Mouse (Mus musculus) stomach, embryonic 15.5 days (tissue): Measurements from ENCODE around the gene Taf4. TPM values are rescaled to one million over a fixed set of nuclear protein-coding genes. Genes with fewer than 3 reads are reported as not detected.
A peak's percentile ranks its signal among the peaks of the same experiment; 100 is the strongest.

Experiments used
- ATAC-seq: fragments of 200-750 bp; cut with Nextera tagmentation; 2 replicates; pipeline ENCODE4 v1.8.0; 2017; ENCODE audit warnings: low read depth, moderate number of reproducible peaks, moderate TSS enrichment; ENCODE audit not compliant: insufficient read depth, low FRiP score
- H3K27ac ChIP-seq: fragments of 300-500 bp; sonication (generic); 2 replicates; pipeline ENCODE4 v1.5.1; 2015; ENCODE audit warnings: mild to moderate bottlenecking, inconsistent platforms
- H3K27me3 ChIP-seq: fragments of 300-500 bp; sonication (generic); replicated peaks from 2 replicates; pipeline ENCODE4 v1.6.1; 2015; ENCODE audit warnings: inconsistent platforms
- H3K36me3 ChIP-seq: fragments of 300-500 bp; sonication (generic); 2 replicates; pipeline ENCODE4 v1.6.1; 2015; ENCODE audit warnings: inconsistent platforms
- H3K4me1 ChIP-seq: fragments of 300-500 bp; sonication (generic); 2 replicates; pipeline ENCODE4 v1.6.1; 2015; ENCODE audit warnings: inconsistent platforms
- H3K4me2 ChIP-seq: fragments of 300-500 bp; sonication (generic); 2 replicates; pipeline ENCODE4 v1.6.1; 2015; ENCODE audit warnings: mild to moderate bottlenecking, inconsistent platforms
- H3K4me3 ChIP-seq: fragments of 300-500 bp; sonication (generic); replicated peaks from 2 replicates; pipeline ENCODE4 v1.5.1; 2015; ENCODE audit warnings: inconsistent platforms
- H3K9ac ChIP-seq: fragments of 300-500 bp; sonication (generic); 2 replicates; pipeline ENCODE4 v1.6.1; 2015; ENCODE audit warnings: inconsistent platforms
- H3K9me3 ChIP-seq: fragments of 300-500 bp; sonication (generic); 2 replicates; pipeline ENCODE4 v1.6.1; 2016; ENCODE audit warnings: inconsistent platforms
- WGBS: fragments of 180-500 bp; shearing (Covaris S2); methylation state at CpG from one replicate; pipeline ENCODE4 v1.1.7; 2015; 5-methylcytosine and 5-hydroxymethylcytosine counted together
- polyA plus RNA-seq: library from polyadenylated mRNA; unstranded; fragments of >200 nt; fragmentation: Nextera tagmentation; extraction: Ambion mirVana; gene quantifications from 2 replicates; pipeline ENCODE4 v1.2.1, GENCODE M21; 2015

Gene Taf4
- polyA plus RNA-seq, 1 experiment from 2014 or later: 3.7 TPM

DNA sequence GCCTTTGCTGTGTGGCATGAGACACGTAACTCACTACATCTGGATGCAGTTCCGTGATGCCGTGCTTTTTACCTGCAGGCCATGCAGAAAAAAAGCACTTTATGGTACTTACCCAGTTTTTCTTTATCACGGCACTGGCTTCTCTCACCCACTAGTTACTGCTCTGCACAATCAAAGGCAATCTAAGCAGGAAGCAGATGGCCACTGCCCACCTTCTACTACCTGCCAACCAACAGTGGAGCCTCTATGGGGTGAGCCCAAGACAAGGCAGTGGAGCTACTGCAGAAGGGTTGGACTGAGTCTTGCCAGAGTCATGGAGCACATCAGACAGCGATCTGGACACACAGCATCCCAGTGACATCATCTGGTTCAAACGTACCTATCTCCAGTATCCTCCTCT is 52.4 kb downstream of the Taf4 start:
- Histone ChIP-seq H3K9me3 (no peaks in the 10 kb centered on the region; the same call in 1 of the 2 replicates), H3K36me3 (peaks cover 31% of the 10 kb centered on the region), H3K4me3 (no peak overlapping the region), H3K4me1 (no peaks in the 10 kb centered on the region), H3K27ac (no peak overlapping the region), H3K27me3 (no peaks in the 10 kb centered on the region), H3K9ac (no peak overlapping the region), H3K4me2 (no peak overlapping the region)
- WGBS: 91% methylated on average over 6 of the region's 6 CpGs
- no peak for ATAC-seq

DNA sequence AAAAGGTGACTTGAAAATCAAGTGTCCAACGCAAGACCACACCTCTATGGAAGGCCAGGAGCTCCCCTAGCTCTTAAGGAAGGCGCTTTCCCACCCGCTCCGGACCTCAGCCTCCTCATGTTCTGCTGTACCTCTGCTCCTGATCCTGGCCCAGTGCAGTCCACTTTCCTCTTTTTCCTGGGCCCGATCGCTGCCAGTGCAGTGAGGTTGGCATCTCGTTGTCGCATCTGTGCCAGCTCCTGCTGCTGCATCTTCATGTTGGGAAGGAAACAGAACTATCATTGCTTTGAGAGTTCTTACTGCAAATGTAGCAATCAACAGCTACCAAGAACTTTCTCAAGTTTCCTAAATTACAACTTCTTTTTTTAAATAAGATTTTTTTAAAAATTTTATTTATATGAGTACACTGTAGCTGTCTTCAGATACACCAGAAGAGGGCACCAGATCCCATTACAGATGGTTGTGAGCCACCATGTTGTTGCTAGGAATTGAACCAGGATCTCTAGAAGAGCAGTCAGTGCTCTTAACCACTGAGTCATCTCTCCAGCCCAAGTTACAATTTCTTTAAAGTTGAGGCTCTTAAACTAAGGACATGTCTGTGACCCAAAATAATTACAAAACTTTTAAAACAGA is 55.3 kb downstream of the Taf4 start:
- Histone ChIP-seq H3K4me3 (no peak overlapping the region), H3K4me1 (no peaks in the 10 kb centered on the region), H3K27ac (no peak overlapping the region), H3K4me2 (no peak overlapping the region), H3K27me3 (no peaks in the 10 kb centered on the region), H3K9ac (no peak overlapping the region), H3K36me3 (peaks cover 28% of the 10 kb centered on the region), H3K9me3 (no peaks in the 10 kb centered on the region; the same call in 1 of the 2 replicates)
- WGBS: 94% methylated on average over 8 of the region's 8 CpGs
- ATAC-seq: no peak

DNA sequence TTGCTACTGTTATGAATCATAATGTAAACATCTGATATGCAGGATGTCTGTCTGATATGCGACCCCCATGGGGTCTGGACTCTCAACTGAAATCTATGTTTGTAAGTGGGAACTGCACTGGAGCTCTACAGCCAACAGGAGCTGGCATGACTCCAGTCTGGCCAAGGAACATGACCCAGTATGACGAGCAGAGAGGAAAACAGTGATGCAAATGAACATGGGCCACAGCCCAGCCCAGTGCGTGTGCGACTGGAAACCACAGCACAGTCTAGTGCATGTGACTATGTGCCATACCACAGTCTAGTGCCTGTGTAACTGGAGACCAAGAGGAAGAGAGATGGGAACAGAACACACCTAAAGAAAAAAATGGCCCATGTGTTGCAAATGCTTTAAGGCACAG is 56.4 kb downstream of the Taf4 start:
- Histone ChIP-seq H3K4me2 (no peak overlapping the region), H3K9ac (no peak overlapping the region), H3K36me3 (peaks cover 29% of the 10 kb centered on the region), H3K9me3 (no peaks in the 10 kb centered on the region; the same call in 1 of the 2 replicates), H3K4me1 (no peaks in the 10 kb centered on the region), H3K27ac (no peak overlapping the region), H3K27me3 (no peaks in the 10 kb centered on the region), H3K4me3 (no peak overlapping the region)
- WGBS: 69% methylated on average over 4 of the region's 4 CpGs
- ATAC-seq: no peak

DNA sequence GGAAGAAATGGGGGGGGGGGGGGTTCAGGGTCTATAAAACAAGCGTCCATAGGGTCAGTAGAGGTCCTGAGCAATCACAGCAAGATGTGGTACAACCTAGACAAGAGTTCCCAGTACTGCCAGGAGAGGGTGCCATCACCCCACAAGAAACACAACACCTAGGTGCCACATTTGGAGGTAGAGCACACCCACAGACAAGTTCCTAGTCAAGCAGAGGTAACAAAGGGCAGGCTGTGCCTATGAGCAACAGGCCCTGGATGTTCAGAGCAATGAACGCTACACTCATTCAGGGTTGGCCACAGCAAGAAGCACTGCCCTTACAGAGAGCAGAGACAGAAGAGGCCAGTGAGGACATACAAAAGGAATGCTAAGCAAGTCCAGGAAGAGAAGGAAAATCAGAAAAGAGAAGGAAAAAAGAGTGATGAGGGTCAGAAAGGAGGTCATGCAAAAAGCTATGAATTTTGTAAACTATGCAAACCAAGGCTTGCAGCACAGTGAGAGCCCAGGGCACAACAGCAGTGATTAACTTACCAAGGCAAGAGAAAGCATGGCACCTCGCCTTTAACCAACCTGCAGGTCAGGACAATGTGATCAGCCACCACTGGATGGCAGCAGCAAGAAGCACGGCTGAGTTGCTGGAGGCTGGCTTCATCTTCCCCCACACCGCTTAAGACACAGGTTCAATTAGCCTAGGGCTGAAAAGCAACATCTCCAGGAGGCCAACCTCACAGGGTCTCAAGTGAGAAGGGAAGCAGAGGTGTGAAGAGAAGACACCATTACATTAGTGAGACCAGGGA is 59.4 kb downstream of the Taf4 start:
- H3K4me1 ChIP-seq: no peaks in the 10 kb centered on the region
- H3K36me3 ChIP-seq: peaks cover 24% of the 10 kb centered on the region
- 26% methylated on average over 5 of the region's 5 CpGs for WGBS
- no peak overlapping the region for H3K4me3 ChIP-seq
- ATAC-seq: peak; percentile 64; the same call in 1 of the 2 replicates
- no peaks in the 10 kb centered on the region; the same call in 1 of the 2 replicates for H3K9me3 ChIP-seq
- H3K4me2 ChIP-seq: no peak overlapping the region
- no peak overlapping the region for H3K9ac ChIP-seq
- H3K27ac ChIP-seq: no peak overlapping the region
- no peaks in the 10 kb centered on the region for H3K27me3 ChIP-seq

DNA sequence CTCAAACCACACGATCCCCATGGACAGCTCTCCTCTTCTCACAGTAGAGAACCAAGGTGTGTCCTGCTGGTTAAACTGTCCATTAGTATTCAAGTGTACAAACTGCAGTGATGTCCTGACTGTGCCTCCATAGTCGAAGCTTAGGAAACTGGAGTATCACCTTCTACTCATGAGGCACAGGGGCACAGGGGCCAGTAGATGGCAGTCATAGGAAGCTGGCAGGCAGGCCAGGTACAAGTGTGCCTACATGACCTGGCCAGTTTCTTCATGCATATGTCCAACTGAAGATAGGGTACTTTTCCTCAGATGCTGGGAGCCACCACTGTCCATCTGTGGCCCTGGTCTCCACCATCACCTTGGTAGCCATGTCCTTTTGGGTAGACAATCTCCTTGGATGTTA is 62.2 kb downstream of the Taf4 start:
- Histone ChIP-seq H3K36me3 (peaks cover 16% of the 10 kb centered on the region; the same call in 1 of the 2 replicates), H3K4me2 (no peak overlapping the region), H3K27me3 (no peaks in the 10 kb centered on the region), H3K4me3 (no peak overlapping the region), H3K27ac (no peak overlapping the region), H3K4me1 (no peaks in the 10 kb centered on the region), H3K9ac (no peak overlapping the region), H3K9me3 (no peaks in the 10 kb centered on the region)
- ATAC-seq: no peak
- 74% methylated on average over 2 of the region's 2 CpGs for WGBS

DNA sequence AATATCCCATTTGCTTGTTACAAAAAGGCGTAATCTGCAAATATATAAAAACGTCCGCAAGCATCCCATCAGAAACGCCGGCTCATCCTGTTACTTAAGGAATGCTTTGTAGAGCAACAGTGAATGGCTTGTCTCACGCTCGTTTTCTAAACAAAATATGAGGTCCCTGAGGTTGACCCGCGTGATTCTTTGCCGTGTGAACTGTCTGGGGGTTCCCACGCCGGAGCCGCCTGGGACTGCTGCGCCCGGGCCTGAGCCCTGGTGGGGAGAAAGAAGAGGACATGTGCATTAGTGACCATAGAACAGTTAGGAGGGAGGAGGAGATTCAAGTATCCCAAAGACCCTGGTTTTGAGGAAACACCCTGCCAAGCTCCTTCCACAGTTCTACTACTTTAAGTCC is 63.1 kb downstream of the Taf4 start:
- WGBS: 79% methylated on average over 15 of the region's 15 CpGs
- Histone ChIP-seq H3K9me3 (no peaks in the 10 kb centered on the region), H3K4me1 (no peaks in the 10 kb centered on the region), H3K36me3 (peaks cover 16% of the 10 kb centered on the region; the same call in 1 of the 2 replicates), H3K27ac (no peak overlapping the region), H3K4me2 (no peak overlapping the region), H3K27me3 (no peaks in the 10 kb centered on the region), H3K4me3 (no peak overlapping the region), H3K9ac (no peak overlapping the region)
- ATAC-seq: no peak

DNA sequence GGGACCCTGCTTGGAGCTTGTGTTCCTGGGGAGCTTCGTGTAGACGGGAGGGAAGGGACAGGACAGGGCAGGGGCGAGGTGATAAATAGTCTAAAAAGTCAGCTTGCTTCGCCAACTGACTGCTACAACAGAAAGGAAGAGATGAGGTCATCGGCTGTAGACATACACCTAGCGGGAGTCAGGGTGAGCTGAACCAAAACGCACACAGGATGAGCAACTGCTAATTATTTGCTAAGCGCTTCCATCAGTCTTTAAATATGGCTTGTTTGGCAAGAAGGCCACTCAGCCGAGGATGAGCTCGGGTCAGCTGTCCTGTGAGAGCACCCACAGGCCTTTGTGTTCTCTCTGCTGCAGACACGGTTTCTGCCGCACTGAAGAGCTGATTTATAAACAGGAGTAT is 63.5 kb downstream of the Taf4 start:
- no peak overlapping the region for H3K4me3 ChIP-seq
- H3K9me3 ChIP-seq: no peaks in the 10 kb centered on the region
- 58% methylated on average over 12 of the region's 12 CpGs for WGBS
- no peak overlapping the region for H3K4me2 ChIP-seq
- H3K9ac ChIP-seq: no peak overlapping the region
- H3K27ac ChIP-seq: no peak overlapping the region
- peaks cover 16% of the 10 kb centered on the region; the same call in 1 of the 2 replicates for H3K36me3 ChIP-seq
- no peaks in the 10 kb centered on the region for H3K4me1 ChIP-seq
- no peaks in the 10 kb centered on the region for H3K27me3 ChIP-seq
- no peak for ATAC-seq

DNA sequence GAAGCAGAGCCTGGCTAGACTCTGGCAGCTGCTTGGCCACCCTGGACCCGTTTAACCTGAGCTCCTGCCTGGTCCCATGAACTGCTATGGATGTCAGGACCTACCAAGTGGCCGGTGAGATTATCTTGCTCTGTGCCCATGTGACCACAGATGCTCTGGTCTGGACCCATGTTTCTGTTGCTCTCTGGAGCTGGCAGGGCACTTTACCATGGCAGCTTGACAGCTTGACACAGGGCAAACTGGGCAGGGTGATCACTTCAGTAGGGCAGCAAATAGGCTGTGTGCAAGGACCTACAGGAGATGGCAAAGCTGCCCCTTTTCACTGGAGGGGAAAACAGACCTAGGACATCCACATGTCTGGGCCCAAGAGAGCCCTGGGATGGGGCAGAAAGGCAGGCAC is 79.5 kb downstream of the Taf4 start:
- no peaks in the 10 kb centered on the region for H3K4me1 ChIP-seq
- ATAC-seq: no peak
- H3K36me3 ChIP-seq: no peaks in the 10 kb centered on the region
- H3K4me2 ChIP-seq: no peak overlapping the region
- H3K27ac ChIP-seq: no peak overlapping the region
- H3K4me3 ChIP-seq: no peak overlapping the region
- 82% methylated on average over 2 of the region's 2 CpGs for WGBS
- H3K27me3 ChIP-seq: no peaks in the 10 kb centered on the region
- H3K9ac ChIP-seq: no peak overlapping the region
- H3K9me3 ChIP-seq: no peaks in the 10 kb centered on the region

DNA sequence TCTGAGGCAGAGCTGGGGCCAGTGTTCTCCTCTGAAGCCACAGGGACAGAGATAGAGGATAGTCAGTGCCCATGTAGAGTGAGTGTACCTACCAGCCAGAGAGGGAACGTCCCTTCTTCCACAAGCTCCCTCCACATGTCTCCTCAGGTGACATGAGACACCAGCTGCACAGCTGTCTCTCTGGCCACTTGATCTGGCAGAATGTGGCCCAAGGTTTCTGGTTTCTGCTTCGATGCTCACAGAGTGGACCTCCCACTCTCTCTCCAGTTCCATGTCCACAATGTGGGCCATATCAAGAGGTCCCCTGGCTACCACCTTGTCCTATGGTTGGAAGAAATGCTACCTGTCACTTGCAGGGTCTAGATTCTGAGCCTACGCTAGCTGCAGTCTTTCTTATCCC is 85.4 kb downstream of the Taf4 start:
- no peak for ATAC-seq
- Histone ChIP-seq H3K9me3 (no peaks in the 10 kb centered on the region), H3K9ac (no peak overlapping the region), H3K27me3 (no peaks in the 10 kb centered on the region), H3K4me1 (no peaks in the 10 kb centered on the region), H3K4me3 (no peak overlapping the region), H3K36me3 (no peaks in the 10 kb centered on the region), H3K27ac (no peak overlapping the region), H3K4me2 (no peak overlapping the region)
- 57% methylated on average over 3 of the region's 3 CpGs for WGBS

DNA sequence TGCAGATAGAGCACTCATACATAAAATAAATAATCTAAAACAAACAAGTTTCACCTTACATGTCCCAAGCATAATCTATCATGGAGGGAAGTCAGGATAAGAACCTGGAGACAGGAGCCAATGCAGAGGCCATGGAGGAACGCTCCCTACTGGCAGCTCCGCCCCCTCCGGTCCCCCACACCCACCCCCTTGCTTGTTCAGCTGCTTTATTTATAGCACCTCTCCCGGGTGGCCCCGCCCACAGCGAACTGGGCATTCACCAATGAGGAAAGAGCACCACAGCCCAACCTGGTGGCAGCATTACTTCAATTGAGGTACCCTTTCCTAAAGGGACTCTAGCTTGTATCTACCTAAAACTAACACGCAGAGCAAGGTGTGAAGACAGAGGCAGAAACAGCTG is 91.9 kb downstream of the Taf4 start:
- no peak overlapping the region for H3K27ac ChIP-seq
- no peaks in the 10 kb centered on the region for H3K27me3 ChIP-seq
- H3K9ac ChIP-seq: no peak overlapping the region
- no peaks in the 10 kb centered on the region for H3K36me3 ChIP-seq
- no peak overlapping the region for H3K4me2 ChIP-seq
- H3K4me1 ChIP-seq: no peaks in the 10 kb centered on the region
- no peaks in the 10 kb centered on the region for H3K9me3 ChIP-seq
- no peak overlapping the region for H3K4me3 ChIP-seq
- ATAC-seq: no peak
- WGBS: 25% methylated on average over 7 of the region's 7 CpGs

DNA sequence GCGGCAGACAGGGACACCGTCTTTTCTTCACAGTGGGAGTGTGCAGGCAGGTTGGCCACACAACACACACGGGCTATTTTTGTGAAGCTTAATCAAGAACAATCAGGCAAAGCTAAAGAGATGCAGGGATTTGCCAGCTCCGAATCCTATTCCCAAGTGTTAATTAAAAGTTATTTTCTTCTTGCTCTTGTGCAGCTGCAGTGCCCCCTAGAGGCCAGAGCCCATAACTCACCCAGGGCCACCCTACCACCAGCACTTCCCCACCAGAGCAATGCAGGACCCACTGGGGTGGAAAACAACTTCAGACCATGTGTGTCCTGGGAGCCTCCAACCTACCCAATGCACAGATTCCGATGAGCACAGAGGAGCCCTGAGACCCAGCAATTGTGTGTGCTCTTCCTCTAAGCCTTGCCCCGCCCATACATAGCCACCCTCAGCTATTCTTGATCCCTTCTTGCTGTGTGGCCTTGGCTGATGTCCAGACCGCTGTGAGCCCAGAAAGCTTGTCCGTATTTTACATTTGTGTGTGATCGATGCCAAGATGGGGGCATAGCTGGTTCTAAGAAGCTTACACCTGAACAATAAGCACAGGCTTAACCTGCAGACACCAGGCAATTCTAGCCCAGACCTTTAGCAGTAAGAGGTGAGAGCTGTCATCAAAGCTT is 98.8 kb downstream of the Taf4 start:
- ATAC-seq: no peak
- no peak overlapping the region for H3K9ac ChIP-seq
- no peaks in the 10 kb centered on the region for H3K9me3 ChIP-seq
- no peak overlapping the region for H3K4me3 ChIP-seq
- 64% methylated on average over 9 of the region's 9 CpGs for WGBS
- no peaks in the 10 kb centered on the region for H3K4me1 ChIP-seq
- H3K4me2 ChIP-seq: no peak overlapping the region
- H3K36me3 ChIP-seq: no peaks in the 10 kb centered on the region
- H3K27ac ChIP-seq: no peak overlapping the region
- no peaks in the 10 kb centered on the region for H3K27me3 ChIP-seq

DNA sequence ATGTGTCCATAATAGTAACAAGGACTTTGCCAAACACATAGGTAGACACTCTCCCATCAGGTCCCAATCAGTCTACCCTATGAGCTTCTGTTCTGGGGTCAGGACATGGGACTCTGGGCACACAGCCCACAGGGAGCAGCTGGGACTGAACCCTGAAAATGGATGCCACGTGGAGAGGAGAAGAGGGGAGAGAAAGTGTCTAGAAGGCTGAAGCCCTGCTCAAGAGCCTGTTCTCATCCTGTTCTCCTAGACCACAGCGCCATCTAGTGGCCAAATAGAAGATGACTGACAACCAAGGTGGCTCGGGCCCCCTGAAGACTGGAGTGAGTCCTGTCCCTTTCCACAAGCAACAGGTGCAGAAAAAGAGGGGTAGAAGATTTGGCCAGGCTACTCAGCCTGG is 101.3 kb downstream of the Taf4 start:
- 2% methylated on average over 3 of the region's 3 CpGs for WGBS
- Histone ChIP-seq H3K27ac (no peak overlapping the region), H3K4me1 (no peaks in the 10 kb centered on the region), H3K9me3 (no peaks in the 10 kb centered on the region), H3K27me3 (no peaks in the 10 kb centered on the region), H3K9ac (no peak overlapping the region), H3K4me2 (no peak overlapping the region), H3K4me3 (no peak overlapping the region), H3K36me3 (no peaks in the 10 kb centered on the region)
- peak; percentile 41; the same call in 1 of the 2 replicates for ATAC-seq
